Mouse (Mus musculus) urinary bladder, postnatal 0 days (tissue): ENCODE results near the gene Olfr875. TPM values are rescaled to one million over a fixed set of nuclear protein-coding genes. Genes with fewer than 3 reads are reported as not detected.

Experiments
- polyA plus RNA-seq: library from polyadenylated mRNA; unstranded; fragments of >200 nt; fragmentation: Nextera tagmentation; extraction: Ambion mirVana; gene quantifications from 2 replicates; pipeline ENCODE4 v1.2.1, GENCODE M21; 2015

Olfr875 gene
- polyA plus RNA-seq: not detected in 2 replicates

DNA sequence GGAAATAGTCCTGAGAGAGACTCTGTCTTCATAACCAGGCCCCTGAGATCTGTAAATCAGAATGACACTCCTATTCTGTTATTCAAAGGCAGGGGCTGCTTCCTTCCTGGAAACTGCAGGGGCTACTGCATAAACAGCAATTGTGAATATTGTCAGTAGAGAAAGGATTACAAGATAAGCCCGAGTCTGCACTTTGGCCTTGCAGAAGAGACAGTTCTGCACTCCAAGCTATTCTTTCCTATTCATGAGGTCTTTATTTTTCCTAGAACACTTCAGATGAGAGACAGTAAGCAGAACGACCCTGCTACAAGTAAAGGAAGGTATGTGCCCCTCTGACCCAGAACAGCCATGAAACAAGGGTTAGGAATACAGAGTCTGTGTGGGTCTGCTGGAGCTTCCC lies at the start of gene Olfr875:
Gene Olfr875 (plus strand): TSS at position 99 of the 400 bp plus-strand sequence.

DNA sequence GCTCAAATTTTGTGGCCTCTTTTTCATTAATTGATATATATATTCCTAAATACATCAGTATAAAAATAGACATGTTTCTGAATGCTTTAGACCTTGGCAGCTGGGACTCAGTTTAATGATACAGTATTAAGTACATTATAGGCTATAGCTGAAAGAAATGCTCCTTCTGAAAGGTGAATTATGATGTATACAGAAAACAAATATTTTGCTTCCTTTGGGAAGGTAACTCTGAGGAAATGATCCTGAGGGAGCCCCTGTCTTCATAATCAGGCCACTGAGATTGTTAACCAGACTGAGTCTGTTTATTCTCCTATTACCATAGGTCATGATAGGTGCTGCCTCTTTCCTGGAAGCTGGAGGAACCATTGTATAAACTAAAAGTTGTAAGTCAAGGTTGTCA lies 26.9 kb upstream of the Olfr875 start, which contains the start of gene Olfr874:
Gene Olfr874 (plus strand): TSS at position 301 of the 400 bp plus-strand sequence.

DNA sequence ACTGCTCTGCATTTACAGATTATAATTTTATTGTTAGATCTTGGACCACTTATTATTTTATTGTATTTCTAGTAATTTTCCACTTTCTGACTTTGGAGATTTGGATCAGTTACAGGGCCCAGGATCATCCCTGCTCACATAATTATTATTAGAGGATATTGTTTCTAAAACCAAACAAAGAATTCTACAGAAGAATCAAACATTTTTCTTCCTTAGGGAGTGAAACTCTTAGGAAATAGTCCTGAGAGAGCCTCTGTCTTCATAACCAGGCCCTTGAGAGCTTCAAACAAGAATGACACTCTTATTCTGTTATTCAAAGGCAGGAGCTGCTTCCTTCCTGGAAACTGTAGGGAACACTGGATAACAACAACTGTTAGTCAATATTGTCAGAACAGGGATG lies 31.1 kb downstream of the Olfr875 start, which contains the start of gene Olfr876:
Gene Olfr876 (plus strand): TSS at position 301 of the 400 bp plus-strand sequence.

Other genes starting within 250 kb of the Olfr875 start
- 28.9 and 34.3 TPM in 2 replicates for gene Esam, start 243.8 kb upstream of the Olfr875 start, polyA plus RNA-seq
- 94.0 and 94.3 TPM in 2 replicates for gene Vsig2, start 232.6 kb upstream of the Olfr875 start, polyA plus RNA-seq
- 1.6 and 3.7 TPM in 2 replicates for gene Nrgn, start 219.0 kb upstream of the Olfr875 start, polyA plus RNA-seq
- 5.3 and 6.4 TPM in 2 replicates for gene Siae, start 216.2 kb upstream of the Olfr875 start, polyA plus RNA-seq
- 3.1 and 3.4 TPM in 2 replicates for gene Spa17, start 158.1 kb upstream of the Olfr875 start, polyA plus RNA-seq
- gene Tbrg1, start 114.5 kb upstream of the Olfr875 start, polyA plus RNA-seq: 133 and 144 TPM in 2 replicates
- 0.10 TPM in 1 of 2 replicates, not detected in the other for gene Panx3, start 102.6 kb upstream of the Olfr875 start, polyA plus RNA-seq
- not detected in 2 replicates for gene Olfr160, start 55.6 kb upstream of the Olfr875 start, polyA plus RNA-seq
- not detected in 2 replicates for gene Olfr874, start 26.8 kb upstream of the Olfr875 start, polyA plus RNA-seq
- gene Olfr876, start 31.2 kb downstream of the Olfr875 start, polyA plus RNA-seq: not detected in 2 replicates
- gene Olfr877, start 82.4 kb downstream of the Olfr875 start, polyA plus RNA-seq: not detected in 2 replicates
- gene Olfr145, start 124.9 kb downstream of the Olfr875 start, polyA plus RNA-seq: not detected in 2 replicates
- not detected in 2 replicates for gene Olfr878, start 146.0 kb downstream of the Olfr875 start, polyA plus RNA-seq
- gene Olfr881, start 220.0 kb downstream of the Olfr875 start, polyA plus RNA-seq: not detected in 2 replicates